Mouse (Mus musculus): ENCODE data around the gene Ubap1.

GRCm38 (mm10) chr4:41349199-41349591 is 399 bp downstream of the Ubap1 start:
- TF ChIP-seq CTCF (IDR thresholded peaks at IDR 0.05), result no peak
- TF ChIP-seq EP300 (IDR thresholded peaks at IDR 0.05), result no peak
